Mouse (Mus musculus): ENCODE data around the gene Zfp111.

Zfp111 gene

DNA sequence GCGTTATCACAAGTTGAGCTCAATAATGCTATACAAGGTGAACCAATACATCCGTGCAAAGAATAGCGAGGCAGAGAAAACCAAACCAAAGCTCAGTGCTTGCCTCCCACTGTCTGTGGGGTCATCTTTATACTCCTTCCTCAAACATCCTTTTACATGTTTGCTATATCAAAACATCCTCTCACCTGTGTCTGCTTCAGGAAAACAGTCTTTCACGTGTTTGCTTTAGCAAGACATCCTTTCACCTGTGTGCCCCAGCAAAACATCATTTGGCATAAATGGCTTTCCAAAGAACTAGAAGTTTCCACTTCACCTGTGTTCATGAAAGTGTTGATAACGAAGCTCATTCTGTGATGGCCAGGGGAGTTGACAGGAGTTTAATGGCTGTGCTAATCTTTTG lies at the start of gene Zfp111:
Zfp111 (minus strand) TSS at position 101 of the 400 bp plus-strand sequence.
- no peak for DNase-seq (ENCODE audit: low spot score in 2 of 2)

- no peak for DNase-seq (ENCODE audit: low spot score in 2 of 2)
These were observed 48.7 kb upstream of the Zfp111 start for GRCm38 (mm10) chr7:24260000-24260312.

- no peak for DNase-seq (ENCODE audit: low spot score in 2 of 2)
These were observed 48.2 kb upstream of the Zfp111 start for GRCm38 (mm10) chr7:24259306-24259999.

- DNase-seq (ENCODE audit: low spot score in 2 of 2), result peak; percentile 86 to 89
These were observed 43.6 kb upstream of the Zfp111 start, which contains the start of gene Zfp108 for GRCm38 (mm10) chr7:24254633-24255474. Zfp108 (plus strand) TSS chr7:24254794.

DNA sequence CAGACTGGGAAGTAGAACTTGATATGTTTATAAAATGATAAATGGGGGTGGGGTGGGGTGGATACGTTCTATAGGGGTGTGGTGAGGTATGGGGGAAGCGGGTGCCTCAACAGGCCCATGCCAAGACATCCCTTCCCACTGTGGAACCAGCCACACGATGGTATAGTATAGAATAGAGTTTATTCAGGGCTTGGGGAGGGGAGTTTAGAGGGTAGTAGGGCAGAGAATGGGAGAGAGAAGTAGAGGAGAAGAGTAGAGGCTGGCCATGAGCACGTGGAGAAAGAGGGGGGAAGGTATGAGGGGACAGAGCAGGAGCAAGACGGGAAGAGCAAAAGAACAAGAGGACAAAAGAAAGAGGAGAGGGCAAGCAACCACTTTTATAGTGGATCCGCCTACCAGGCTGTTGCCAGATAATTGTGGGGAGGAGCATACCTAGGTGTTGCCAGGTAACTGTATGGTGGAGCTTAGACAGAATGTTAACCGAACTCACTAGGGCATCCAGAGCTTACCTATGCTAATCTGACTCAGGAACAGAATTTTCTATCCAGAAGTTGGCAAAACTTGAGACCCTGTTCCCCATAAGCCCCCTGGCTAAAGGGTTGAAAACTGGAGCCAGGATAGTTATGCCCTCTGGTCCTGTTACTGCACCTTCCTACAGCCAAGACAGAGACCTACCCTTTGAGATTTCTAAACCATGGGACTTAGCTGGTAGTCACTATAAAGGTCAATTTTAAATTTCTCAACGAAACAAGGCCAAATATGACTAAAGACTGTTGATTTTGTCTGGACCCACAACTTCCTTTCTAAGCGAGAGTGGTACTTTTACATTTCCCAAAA lies 42.8 kb upstream of the Zfp111 start:
- DNase-seq (ENCODE audit: low spot score in 2 of 2), result no peak

- peak; percentile 42 to 57 for DNase-seq (ENCODE audit: low spot score in 2 of 2)
These were observed 26.0 kb upstream of the Zfp111 start, which contains the start of gene Zfp109 for GRCm38 (mm10) chr7:24237040-24237791. Zfp109 (minus strand) TSS chr7:24237560.

DNA sequence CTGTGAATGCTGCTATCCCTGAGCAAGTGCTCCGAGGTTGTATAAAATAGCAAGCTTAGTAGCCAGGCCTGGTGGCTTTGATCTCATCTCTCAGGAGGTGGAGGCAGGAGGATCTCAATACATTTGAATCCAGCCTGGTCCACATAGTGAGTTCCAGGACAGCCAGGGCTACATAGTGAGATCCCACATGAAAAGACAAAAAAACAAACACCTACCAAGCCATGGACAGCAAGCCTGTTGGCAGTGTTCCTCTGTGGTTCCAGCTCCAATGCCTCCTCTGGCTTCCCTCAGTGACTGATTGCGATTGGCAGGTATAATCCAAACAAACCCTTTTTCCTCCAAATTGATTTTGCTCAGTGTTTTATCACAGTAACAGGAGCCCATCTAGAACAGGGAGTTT lies 947 bp downstream of the Zfp111 start:
- DNase-seq (ENCODE audit: low spot score in 2 of 2), result no peak

GRCm38 (mm10) chr7:24208282-24208886 lies 2.9 kb downstream of the Zfp111 start:
- DNase-seq (ENCODE audit: low spot score in 2 of 2), result peak in 1 of 2 experiments; percentile 2

GRCm38 (mm10) chr7:24207488-24208261 lies 3.6 kb downstream of the Zfp111 start:
- peak; percentile 80 to 82 for DNase-seq (ENCODE audit: low spot score in 2 of 2)

- no peak for DNase-seq (ENCODE audit: low spot score in 2 of 2)
These were observed 14.3 kb downstream of the Zfp111 start for GRCm38 (mm10) chr7:24196961-24197360.

DNA sequence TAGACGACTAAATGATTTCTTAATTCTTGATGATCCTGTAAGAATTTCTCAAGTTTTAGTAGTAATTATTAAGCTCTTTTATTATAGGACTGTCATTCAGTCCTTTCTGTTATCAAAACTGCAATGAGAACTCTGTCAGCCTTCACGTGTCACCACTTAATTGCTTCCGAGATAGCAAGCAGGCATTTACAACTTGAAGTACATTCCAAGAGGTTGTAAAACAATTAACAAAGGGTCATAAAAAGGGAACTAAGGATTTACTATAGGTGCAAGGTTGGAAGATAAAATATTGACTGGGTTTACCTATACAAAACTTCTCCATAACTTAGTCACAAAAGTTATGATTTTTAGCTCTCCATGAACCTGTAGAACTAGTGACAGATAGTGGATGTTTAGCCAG lies 18.1 kb downstream of the Zfp111 start:
- DNase-seq (ENCODE audit: low spot score in 2 of 2), result no peak

GRCm38 (mm10) chr7:24191361-24191760 lies 19.9 kb downstream of the Zfp111 start:
- DNase-seq (ENCODE audit: low spot score in 2 of 2), result no peak

DNA sequence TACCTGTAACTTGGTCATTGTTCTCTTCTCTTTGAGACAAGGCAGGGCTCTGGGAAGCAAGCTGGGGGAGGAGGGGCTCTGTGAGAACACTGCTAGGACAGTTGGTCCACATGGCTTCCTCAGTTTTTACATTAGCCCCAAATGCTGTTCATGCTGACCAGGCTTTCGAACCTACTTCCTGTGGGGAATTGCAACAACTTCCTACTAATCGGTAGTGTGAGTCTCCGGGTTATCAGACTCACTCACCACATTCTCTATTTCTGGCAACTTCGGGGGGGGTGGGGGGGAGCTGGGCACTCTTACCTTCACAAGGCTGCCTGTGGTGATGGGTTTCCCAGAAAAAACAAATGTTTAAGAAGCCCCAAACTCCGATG lies 21.7 kb downstream of the Zfp111 start:
- DNase-seq (ENCODE audit: low spot score in 2 of 2), result no peak

DNA sequence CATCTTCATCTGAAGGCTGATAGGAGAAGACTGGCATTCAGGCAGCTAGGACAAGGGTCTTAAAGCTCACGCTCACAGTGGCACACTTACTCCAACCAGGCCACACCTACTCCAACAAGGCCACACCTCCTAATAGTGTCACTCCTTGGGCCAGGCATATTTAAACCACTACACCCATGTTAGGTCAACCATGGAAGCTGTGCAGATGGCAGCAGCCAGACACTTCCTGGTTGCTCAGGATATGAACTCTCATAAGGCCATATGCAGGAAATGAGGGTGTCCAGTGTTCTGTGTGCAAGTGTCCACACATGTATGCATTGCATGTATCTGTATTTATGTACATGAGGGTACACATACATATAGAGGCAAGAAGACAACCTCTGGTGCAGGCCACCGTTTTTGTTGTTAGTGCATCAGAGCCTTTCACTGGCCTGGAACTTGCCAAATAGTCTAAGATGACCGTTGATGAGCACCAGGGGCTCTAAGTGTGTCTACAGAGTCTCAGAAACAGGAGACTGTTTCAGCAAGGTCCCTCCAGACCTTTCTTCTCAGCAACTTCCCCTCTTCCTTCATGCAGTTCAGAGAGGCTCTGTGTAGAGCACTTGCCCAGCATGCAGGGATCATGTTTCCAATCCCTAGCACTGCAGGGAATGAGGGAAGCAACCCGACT lies 22.2 kb downstream of the Zfp111 start:
- no peak for DNase-seq (ENCODE audit: low spot score in 2 of 2)

DNA sequence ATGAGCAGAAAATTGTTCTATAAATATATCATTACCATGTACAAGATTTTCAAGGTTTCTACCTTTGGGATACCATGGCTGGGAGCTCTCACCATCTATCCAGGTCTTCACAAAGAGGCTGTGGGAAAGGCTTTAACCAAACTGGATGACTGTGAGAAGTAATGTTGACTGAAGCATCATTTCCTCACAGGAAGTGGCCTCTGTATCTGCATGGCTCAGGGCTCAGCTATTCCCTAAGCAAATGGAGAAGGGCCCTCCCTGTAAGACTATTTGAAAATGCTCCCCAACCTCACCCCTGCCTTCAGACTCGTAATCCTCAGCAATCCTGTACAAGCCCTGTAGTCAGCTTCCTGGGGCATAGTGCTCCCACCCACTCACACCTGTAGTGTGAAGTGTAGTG lies 23.6 kb downstream of the Zfp111 start:
- no peak for DNase-seq (ENCODE audit: low spot score in 2 of 2)

DNA sequence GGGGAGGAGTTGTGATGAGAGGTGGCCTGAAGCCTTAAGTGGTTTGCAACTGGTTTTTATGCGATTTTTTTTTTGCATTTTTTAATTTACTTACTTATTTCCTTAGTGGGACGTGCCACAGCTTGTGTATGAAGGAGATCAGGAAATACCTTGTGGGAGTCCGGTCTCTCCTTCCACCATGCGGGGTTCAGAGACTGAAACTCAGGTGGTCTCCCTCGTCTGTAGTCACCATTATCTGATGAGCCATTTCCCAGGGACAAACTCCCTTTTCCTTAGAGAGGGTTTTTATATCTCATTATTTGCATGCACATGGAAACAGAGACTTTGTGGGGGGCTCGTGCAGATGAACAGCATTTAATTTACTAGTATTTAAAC lies 35.9 kb downstream of the Zfp111 start:
- no peak for DNase-seq (ENCODE audit: low spot score in 2 of 2)

GRCm38 (mm10) chr7:24174618-24175336 lies 36.5 kb downstream of the Zfp111 start, which contains the start of gene Zfp114:
Zfp114 (plus strand) TSS chr7:24175060.
- peak; percentile 8 to 9 for DNase-seq (ENCODE audit: low spot score in 2 of 2)

DNA sequence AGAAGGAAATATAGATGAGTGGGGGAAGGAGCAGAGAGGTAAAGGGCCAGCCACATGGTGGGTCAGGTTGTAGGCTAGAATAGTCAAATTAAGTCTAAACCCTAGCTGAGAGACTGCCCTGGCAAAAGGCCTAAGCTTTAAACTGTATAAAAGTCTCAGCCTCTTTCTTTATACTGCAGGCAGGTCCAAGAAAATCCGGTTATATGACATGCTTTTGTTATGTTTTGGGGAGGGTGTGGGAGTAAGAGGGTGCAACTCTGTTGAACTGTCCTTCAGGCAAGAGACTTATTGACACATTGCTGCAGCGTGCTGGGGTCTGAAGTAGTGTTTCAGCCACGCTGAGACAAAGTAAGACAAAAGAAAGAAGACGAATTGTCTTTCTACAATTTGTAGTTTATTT lies 39.1 kb downstream of the Zfp111 start:
- DNase-seq (ENCODE audit: low spot score in 2 of 2), result no peak

GRCm38 (mm10) chr7:24153272-24153671 lies 58.0 kb downstream of the Zfp111 start:
- DNase-seq (ENCODE audit: low spot score in 2 of 2), result no peak

Measured in heart, adult 9 months (tissue).